Mouse (Mus musculus) liver, embryonic 11.5 days (tissue): ENCODE measurements around the gene Il11. TPM values are rescaled to one million over a fixed set of nuclear protein-coding genes. Genes with fewer than 3 reads are reported as not detected.
A peak's percentile ranks its signal among the peaks of the same experiment; 100 is the strongest.

Experiments used
- ATAC-seq: fragments of 200-750 bp; cut with Nextera tagmentation; replicated peaks from 2 replicates; pipeline ENCODE4 v1.8.0; 2017; ENCODE audit warnings: moderate number of reproducible peaks, mild to moderate bottlenecking, moderate TSS enrichment, moderate library complexity; ENCODE audit not compliant: low FRiP score
- DNase-seq: peaks from one replicate; pipeline ENCODE4 v3.0.0-alpha.2; 2017; ENCODE audit warnings: low spot score
- H3K27ac ChIP-seq: fragments of 300-500 bp; sonication (generic); 2 replicates; pipeline ENCODE4 v1.5.1; 2014; ENCODE audit warnings: mild to moderate bottlenecking, low read depth, low read length, control low read depth
- H3K27me3 ChIP-seq: fragments of 300-500 bp; sonication (generic); replicated peaks from 2 replicates; pipeline ENCODE4 v1.6.1; 2014; ENCODE audit warnings: low read length, mixed read lengths; ENCODE audit not compliant: control insufficient read depth, insufficient read depth
- H3K36me3 ChIP-seq: fragments of 300-500 bp; sonication (generic); 2 replicates; pipeline ENCODE4 v1.6.1; 2014; ENCODE audit warnings: mild to moderate bottlenecking, low read length, moderate library complexity, mixed read lengths; ENCODE audit not compliant: control insufficient read depth, insufficient read depth
- H3K4me1 ChIP-seq: fragments of 300-500 bp; sonication (generic); replicated peaks from 2 replicates; pipeline ENCODE4 v1.6.1; 2014; ENCODE audit warnings: low read length, mixed read lengths; ENCODE audit not compliant: control insufficient read depth, insufficient read depth
- H3K4me2 ChIP-seq: fragments of 300-500 bp; sonication (generic); 2 replicates; pipeline ENCODE4 v1.6.1; 2014; ENCODE audit warnings: mild to moderate bottlenecking, control low read depth, moderate library complexity
- H3K4me3 ChIP-seq: fragments of 300-500 bp; sonication (generic); 2 replicates; pipeline ENCODE4 v1.5.1; 2014; ENCODE audit warnings: low read depth, low read length, control low read depth
- H3K9ac ChIP-seq: fragments of 300-500 bp; sonication (generic); 2 replicates; pipeline ENCODE4 v1.6.1; 2014; ENCODE audit warnings: low read depth, low read length, control low read depth
- H3K9me3 ChIP-seq: fragments of 300-500 bp; sonication (generic); 2 replicates; pipeline ENCODE4 v1.6.1; 2016; ENCODE audit warnings: low read length, inconsistent platforms, mixed read lengths; ENCODE audit not compliant: control insufficient read depth
- WGBS: fragments of 180-500 bp; shearing (Covaris S2); extraction: QIAGEN DNeasy Blood & Tissue Kit; methylation state at CpG from one replicate; pipeline ENCODE4 v1.1.7; 2014; 5-methylcytosine and 5-hydroxymethylcytosine counted together
- polyA plus RNA-seq: library from polyadenylated mRNA; unstranded; fragments of >200 nt; fragmentation: Nextera tagmentation; extraction: Ambion mirVana; gene quantifications from 2 replicates; pipeline ENCODE4 v1.2.1, GENCODE M21; 2014

Gene Il11
- polyA plus RNA-seq, 1 experiment from 2014 or later, result not detected

- 13% methylated on average over 20 of the region's 20 CpGs for WGBS
- ATAC-seq (no peak), DNase-seq (no peak)
- Histone ChIP-seq H3K9me3 (no peaks in the 10 kb centered on the region), H3K4me2 (no peak overlapping the region; the same call in 1 of the 2 replicates), H3K9ac (no peak overlapping the region), H3K27me3 (peaks cover 53% of the 10 kb centered on the region), H3K4me1 (peaks cover 15% of the 10 kb centered on the region), H3K36me3 (no peaks in the 10 kb centered on the region), H3K4me3 (no peak overlapping the region), H3K27ac (no peak overlapping the region)
These were observed 4.6 kb downstream of the Il11 start for GRCm38 (mm10) chr7:4777851-4778637.

GRCm38 (mm10) chr7:4776861-4777830, 5.5 kb downstream of the Il11 start:
- Histone ChIP-seq H3K9ac (no peak overlapping the region), H3K36me3 (no peaks in the 10 kb centered on the region), H3K9me3 (no peaks in the 10 kb centered on the region), H3K27ac (no peak overlapping the region), H3K4me1 (peaks cover 15% of the 10 kb centered on the region), H3K4me3 (peak overlapping the region; percentile 41), H3K4me2 (peak overlapping the region; percentile 64), H3K27me3 (peaks cover 53% of the 10 kb centered on the region)
- WGBS, result 3% methylated on average over 55 of the region's 56 CpGs
- ATAC-seq (peak; percentile 69), DNase-seq (no peak)

DNA sequence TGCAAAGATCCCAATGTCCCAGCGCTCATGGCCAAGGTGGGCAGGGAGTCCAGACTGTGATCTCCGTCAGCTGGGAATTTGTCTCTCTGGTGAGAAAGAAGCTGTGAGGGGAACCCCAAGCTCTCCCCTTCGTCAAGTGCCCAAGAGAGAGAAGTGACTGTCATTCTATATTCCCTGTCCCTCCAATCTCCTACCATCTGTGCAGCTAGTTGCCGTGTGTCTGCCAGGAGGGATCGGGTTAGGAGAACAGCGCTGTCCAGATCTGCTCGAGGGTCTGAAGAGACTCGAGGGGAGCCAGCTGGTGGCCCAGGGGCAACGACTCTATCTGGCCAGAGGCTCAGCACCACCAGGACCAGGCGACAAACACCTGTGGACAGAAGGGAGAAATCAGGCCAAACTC, 6.5 kb downstream of the Il11 start:
- Histone ChIP-seq H3K27ac (no peak overlapping the region), H3K9ac (no peak overlapping the region), H3K9me3 (no peaks in the 10 kb centered on the region), H3K4me1 (peaks cover 15% of the 10 kb centered on the region), H3K36me3 (no peaks in the 10 kb centered on the region), H3K4me3 (no peak overlapping the region), H3K27me3 (peaks cover 53% of the 10 kb centered on the region), H3K4me2 (no peak overlapping the region)
- ATAC-seq (no peak), DNase-seq (no peak)
- WGBS, result 46% methylated on average over 10 of the region's 10 CpGs

DNA sequence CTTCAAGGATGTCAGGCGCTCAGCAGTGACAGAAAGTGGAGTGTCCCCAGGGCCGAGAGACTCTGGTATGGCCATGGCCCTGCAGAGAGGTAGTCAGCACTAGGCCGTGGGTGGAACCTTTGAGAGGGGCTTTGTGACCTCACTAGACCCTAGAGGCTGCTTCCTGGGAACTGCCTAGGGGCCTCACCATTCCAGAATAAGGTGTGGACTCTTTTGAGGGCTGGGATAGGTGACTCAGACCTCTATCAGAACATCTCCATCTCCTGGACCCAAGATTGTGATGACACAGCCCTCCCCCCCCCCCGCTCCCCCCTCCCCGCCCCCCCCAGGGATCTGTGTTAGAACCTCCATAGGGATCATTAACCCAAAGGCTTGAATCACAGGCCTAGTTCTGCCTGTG, 11.5 kb downstream of the Il11 start, which contains the start of gene Fam71e2:
TSS of gene Fam71e2 (minus strand) at position 101 of the 400 bp plus-strand sequence.
- no peaks in the 10 kb centered on the region for H3K4me1 ChIP-seq
- 67% methylated on average over 3 of the region's 5 CpGs for WGBS
- H3K9me3 ChIP-seq, result no peaks in the 10 kb centered on the region
- no peaks in the 10 kb centered on the region for H3K36me3 ChIP-seq
- H3K27me3 ChIP-seq, result peaks cover 23% of the 10 kb centered on the region
- no peak within 1 kb of the TSS for H3K4me3 ChIP-seq
- H3K27ac ChIP-seq, result no peak within 1 kb of the TSS
- no peak for DNase-seq
- ATAC-seq, result no peak
- H3K9ac ChIP-seq, result no peak within 1 kb of the TSS
- no peak within 1 kb of the TSS for H3K4me2 ChIP-seq

GRCm38 (mm10) chr7:4764946-4765710, 17.5 kb downstream of the Il11 start:
- WGBS, result 41% methylated on average over 4 of the region's 4 CpGs
- Histone ChIP-seq H3K9ac (no peak overlapping the region), H3K36me3 (no peaks in the 10 kb centered on the region), H3K9me3 (no peaks in the 10 kb centered on the region), H3K27me3 (no peaks in the 10 kb centered on the region; the same call in none of the 2 replicates), H3K4me2 (0 out of 2 replicates have a peak overlapping the region, but pooled peaks have one; percentile 1), H3K4me1 (no peaks in the 10 kb centered on the region), H3K27ac (no peak overlapping the region), H3K4me3 (no peak overlapping the region)
- DNase-seq (no peak), ATAC-seq (no peak)

GRCm38 (mm10) chr7:4759670-4760069, 23.0 kb downstream of the Il11 start:
- no peak for DNase-seq

GRCm38 (mm10) chr7:4752821-4753570, 29.7 kb downstream of the Il11 start, which contains the start of gene Cox6b2:
TSS of gene Cox6b2 (minus strand) at chr7:4753094.
- 4% methylated on average over 24 of the region's 24 CpGs for WGBS
- Histone ChIP-seq H3K9ac (peak within 1 kb of the TSS; percentile 64), H3K4me1 (peaks cover 24% of the 10 kb centered on the region), H3K4me3 (peak within 1 kb of the TSS; percentile 60), H3K27ac (peak within 1 kb of the TSS; percentile 72), H3K27me3 (no peaks in the 10 kb centered on the region), H3K9me3 (no peaks in the 10 kb centered on the region), H3K36me3 (0 out of 2 replicates have a peak, but pooled peaks cover 3% of the 10 kb centered on the region), H3K4me2 (peak within 1 kb of the TSS; percentile 69)
- ATAC-seq, result peak; percentile 90
- DNase-seq, result peak; percentile 87

More at GRCm38 (mm10) chr7:4759670-4760069, 23.0 kb downstream of the Il11 start:
- Histone ChIP-seq H3K4me3 (no peak overlapping the region), H3K4me1 (no peaks in the 10 kb centered on the region), H3K36me3 (no peaks in the 10 kb centered on the region), H3K4me2 (no peak overlapping the region), H3K27me3 (0 out of 2 replicates have a peak, but pooled peaks cover 2% of the 10 kb centered on the region), H3K9me3 (no peaks in the 10 kb centered on the region), H3K9ac (no peak overlapping the region), H3K27ac (no peak overlapping the region)
- WGBS, result 39% methylated on average over 1 of the region's 1 CpGs
- no peak for ATAC-seq
